Mouse (Mus musculus) neural tube, embryonic 15.5 days (tissue): Measurements from ENCODE around the gene Pcca. TPM values are rescaled to one million over a fixed set of nuclear protein-coding genes. Genes with fewer than 3 reads are reported as not detected.
A peak's percentile ranks its signal among the peaks of the same experiment; 100 is the strongest.

Experiments used
- ATAC-seq: fragments of 200-750 bp; cut with Nextera tagmentation; 2 replicates; pipeline ENCODE4 v1.8.0; 2017; ENCODE audit warnings: mild to moderate bottlenecking, moderate TSS enrichment, moderate library complexity; ENCODE audit not compliant: low FRiP score
- H3K27ac ChIP-seq: fragments of 300-500 bp; sonication (generic); replicated peaks from 2 replicates; pipeline ENCODE4 v1.5.1; 2015; ENCODE audit warnings: mild to moderate bottlenecking, inconsistent platforms
- H3K27me3 ChIP-seq: fragments of 300-500 bp; sonication (generic); replicated peaks from 2 replicates; pipeline ENCODE4 v1.6.1; 2015; ENCODE audit warnings: inconsistent platforms
- H3K36me3 ChIP-seq: fragments of 300-500 bp; sonication (generic); 2 replicates; pipeline ENCODE4 v1.6.1; 2015; ENCODE audit warnings: inconsistent platforms
- H3K4me1 ChIP-seq: fragments of 300-500 bp; sonication (generic); 2 replicates; pipeline ENCODE4 v1.6.1; 2015; ENCODE audit warnings: inconsistent platforms
- H3K4me2 ChIP-seq: fragments of 300-500 bp; sonication (generic); 2 replicates; pipeline ENCODE4 v1.6.1; 2015; ENCODE audit warnings: inconsistent platforms, mild to moderate bottlenecking, moderate library complexity
- H3K4me3 ChIP-seq: fragments of 300-500 bp; sonication (generic); replicated peaks from 2 replicates; pipeline ENCODE4 v1.5.1; 2015; ENCODE audit warnings: mild to moderate bottlenecking, inconsistent platforms
- H3K9ac ChIP-seq: fragments of 300-500 bp; sonication (generic); replicated peaks from 2 replicates; pipeline ENCODE4 v1.6.1; 2015; ENCODE audit warnings: mild to moderate bottlenecking, inconsistent platforms
- H3K9me3 ChIP-seq: fragments of 300-500 bp; sonication (generic); replicated peaks from 2 replicates; pipeline ENCODE4 v1.6.1; 2016; ENCODE audit warnings: inconsistent platforms
- WGBS: fragments of 180-500 bp; shearing (Covaris S2); methylation state at CpG from one replicate; pipeline ENCODE4 v1.1.7; 2015; ENCODE audit warnings: mixed read lengths; 5-methylcytosine and 5-hydroxymethylcytosine counted together
- polyA plus RNA-seq: library from polyadenylated mRNA; unstranded; fragments of >200 nt; fragmentation: Nextera tagmentation; extraction: Ambion mirVana; gene quantifications from 2 replicates; pipeline ENCODE4 v1.2.1, GENCODE M21; 2015

Pcca gene
- polyA plus RNA-seq, 1 experiment from 2014 or later: 27.5 TPM

- ATAC-seq: no peak
- H3K27me3 ChIP-seq: no peaks in the 10 kb centered on the region
- no peaks in the 10 kb centered on the region for H3K9me3 ChIP-seq
- H3K4me2 ChIP-seq: no peak overlapping the region
- H3K9ac ChIP-seq: no peak overlapping the region
- H3K4me1 ChIP-seq: no peaks in the 10 kb centered on the region
- H3K36me3 ChIP-seq: no peaks in the 10 kb centered on the region
- WGBS: 87% methylated on average over 3 of the region's 3 CpGs
- H3K4me3 ChIP-seq: no peak overlapping the region
- no peak overlapping the region for H3K27ac ChIP-seq
These were observed 141.5 kb downstream of the Pcca start for GRCm38 (mm10) chr14:122675661-122676060.

DNA sequence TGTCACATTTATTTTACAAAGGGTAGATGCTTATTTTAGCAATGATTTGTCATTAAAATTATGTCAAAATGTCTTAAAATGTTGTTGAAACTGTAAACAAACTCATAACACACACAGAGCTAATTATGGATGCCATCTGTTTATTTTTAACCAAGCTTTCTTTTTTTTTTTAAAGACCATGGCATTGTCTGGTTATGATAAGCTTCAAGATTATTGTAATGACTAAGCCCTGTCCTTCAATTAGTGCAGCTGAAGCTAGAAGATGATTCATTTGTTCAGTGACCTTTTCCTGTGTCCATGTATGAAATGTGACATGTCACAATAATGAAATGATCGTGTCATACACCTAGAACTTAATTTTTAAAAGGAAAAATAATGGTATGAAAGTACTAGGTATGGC, 149.5 kb downstream of the Pcca start:
- Histone ChIP-seq H3K27me3 (no peaks in the 10 kb centered on the region), H3K36me3 (no peaks in the 10 kb centered on the region), H3K4me2 (no peak overlapping the region), H3K9ac (no peak overlapping the region), H3K9me3 (no peaks in the 10 kb centered on the region), H3K4me3 (no peak overlapping the region), H3K4me1 (peaks cover 9% of the 10 kb centered on the region), H3K27ac (no peak overlapping the region)
- whole genome bisulfite sequencing: 94% methylated on average over 1 of the region's 1 CpGs
- ATAC-seq: no peak

GRCm38 (mm10) chr14:122684250-122684649, 150.1 kb downstream of the Pcca start:
- no peak overlapping the region for H3K4me2 ChIP-seq
- 59% methylated on average over 4 of the region's 4 CpGs for WGBS
- ATAC-seq: peak; percentile 24; the same call in 1 of the 2 replicates
- H3K36me3 ChIP-seq: no peaks in the 10 kb centered on the region
- H3K27ac ChIP-seq: peak overlapping the region; percentile 51
- H3K4me3 ChIP-seq: no peak overlapping the region
- no peaks in the 10 kb centered on the region for H3K9me3 ChIP-seq
- H3K27me3 ChIP-seq: no peaks in the 10 kb centered on the region
- no peak overlapping the region for H3K9ac ChIP-seq
- H3K4me1 ChIP-seq: peaks cover 9% of the 10 kb centered on the region

DNA sequence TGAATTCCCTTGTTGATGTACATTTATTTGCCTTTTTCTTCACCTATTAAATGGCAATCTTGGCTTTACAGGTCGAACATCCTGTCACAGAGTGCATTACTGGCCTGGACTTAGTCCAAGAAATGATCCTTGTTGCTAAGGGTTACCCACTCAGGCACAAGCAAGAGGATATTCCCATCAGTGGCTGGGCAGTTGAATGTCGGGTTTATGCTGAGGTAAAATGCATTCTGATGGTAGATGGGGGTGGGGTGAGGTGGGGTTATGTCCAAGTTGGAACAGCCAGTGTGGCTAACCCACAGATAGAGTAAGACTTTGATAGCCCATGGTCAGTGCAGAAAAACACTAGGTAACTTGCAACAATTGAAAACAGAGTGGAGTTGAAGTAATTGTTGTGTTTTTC, 150.7 kb downstream of the Pcca start:
- 30% methylated on average over 2 of the region's 2 CpGs for WGBS
- H3K27ac ChIP-seq: no peak overlapping the region
- no peak overlapping the region for H3K4me2 ChIP-seq
- H3K4me1 ChIP-seq: peaks cover 9% of the 10 kb centered on the region
- H3K4me3 ChIP-seq: no peak overlapping the region
- peak; percentile 65 for ATAC-seq
- no peaks in the 10 kb centered on the region for H3K27me3 ChIP-seq
- H3K9ac ChIP-seq: no peak overlapping the region
- no peaks in the 10 kb centered on the region for H3K9me3 ChIP-seq
- H3K36me3 ChIP-seq: no peaks in the 10 kb centered on the region

DNA sequence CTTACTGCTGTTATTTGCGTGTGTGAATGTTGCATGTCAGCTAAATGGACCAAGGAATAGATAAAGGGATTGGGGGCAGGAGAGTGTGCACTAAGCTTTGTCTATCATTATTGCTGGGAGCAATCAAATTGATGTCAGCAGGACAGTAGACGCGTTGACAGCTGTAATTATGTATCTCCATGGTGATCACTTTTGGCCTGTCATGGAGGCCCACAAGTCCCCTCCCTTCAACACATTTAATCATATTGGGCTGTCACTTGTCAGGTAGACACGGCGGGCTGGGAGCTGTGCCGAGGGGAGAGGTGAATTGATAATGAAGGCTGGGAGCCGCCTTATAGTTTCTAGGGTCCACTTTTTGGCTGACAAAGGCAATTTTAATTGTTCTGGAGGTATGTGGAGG, 153.3 kb downstream of the Pcca start:
- no peak overlapping the region for H3K4me2 ChIP-seq
- H3K36me3 ChIP-seq: 0 out of 2 replicates have a peak, but pooled peaks cover 4% of the 10 kb centered on the region
- no peak overlapping the region for H3K4me3 ChIP-seq

DNA sequence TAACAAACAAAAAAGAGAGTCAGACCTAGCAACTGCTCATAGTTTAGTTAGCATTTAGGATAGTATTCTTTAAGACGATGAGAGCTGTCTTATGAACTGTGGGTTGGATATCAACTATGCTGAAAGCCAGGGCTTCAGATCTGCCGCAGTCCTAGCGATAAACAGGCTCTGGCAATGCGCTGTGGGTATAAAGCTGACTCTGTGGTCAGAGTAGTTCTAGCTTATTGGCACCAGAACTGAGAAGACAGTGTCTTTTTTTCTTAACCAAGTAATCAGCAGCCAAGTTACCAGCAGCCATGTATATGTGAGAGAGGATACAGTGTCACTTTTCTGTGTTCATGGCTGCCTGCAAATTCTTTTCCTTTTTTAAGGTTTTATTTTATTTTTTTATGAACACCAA, 154.3 kb downstream of the Pcca start:
- no peak for ATAC-seq
- H3K27me3 ChIP-seq: no peaks in the 10 kb centered on the region

More for the DNA sequence above, 153.3 kb downstream of the Pcca start:
- Histone ChIP-seq H3K9me3 (no peaks in the 10 kb centered on the region), H3K27ac (no peak overlapping the region), H3K4me1 (peaks cover 9% of the 10 kb centered on the region), H3K27me3 (no peaks in the 10 kb centered on the region), H3K9ac (no peak overlapping the region)
- WGBS: 75% methylated on average over 7 of the region's 7 CpGs
- no peak for ATAC-seq

DNA sequence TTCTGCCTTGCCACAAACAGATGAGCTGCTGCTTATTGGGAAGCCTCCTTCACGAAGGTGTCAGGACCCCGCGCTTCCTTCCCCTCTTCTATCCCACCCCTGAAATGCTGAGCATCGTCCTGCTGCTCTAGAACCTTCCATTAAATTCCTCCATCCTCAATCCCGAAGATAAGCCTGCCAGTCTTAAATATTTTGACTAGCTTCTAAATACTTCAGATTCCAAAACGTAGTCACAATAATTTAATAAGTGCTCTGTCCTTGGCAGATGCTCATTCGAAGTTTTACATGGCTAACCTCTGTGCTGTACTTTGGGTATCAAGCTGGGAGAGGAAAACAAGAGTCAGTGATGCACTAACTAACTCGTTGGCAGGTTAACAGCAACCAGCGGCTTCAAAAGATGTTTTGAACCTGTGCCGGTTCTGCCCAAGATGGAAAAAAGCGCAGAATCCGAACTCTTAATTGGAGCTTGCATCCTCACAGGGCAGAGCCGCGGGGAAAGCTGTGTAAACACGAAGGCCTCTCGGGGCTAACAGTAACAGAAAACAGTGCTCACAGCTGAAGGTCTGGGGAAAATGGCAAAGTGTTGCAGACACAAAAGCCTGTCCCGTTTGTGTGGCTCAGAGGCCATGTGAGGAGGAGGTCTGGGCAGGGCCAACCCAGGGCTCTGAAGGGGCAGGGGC, 155.2 kb downstream of the Pcca start:
- H3K36me3 ChIP-seq: 0 out of 2 replicates have a peak, but pooled peaks cover 7% of the 10 kb centered on the region
- no peak overlapping the region for H3K27ac ChIP-seq
- peaks cover 6% of the 10 kb centered on the region for H3K4me1 ChIP-seq
- no peaks in the 10 kb centered on the region for H3K27me3 ChIP-seq
- ATAC-seq: no peak
- H3K4me2 ChIP-seq: no peak overlapping the region
- no peaks in the 10 kb centered on the region for H3K9me3 ChIP-seq
- H3K9ac ChIP-seq: no peak overlapping the region
- 73% methylated on average over 17 of the region's 17 CpGs for WGBS
- no peak overlapping the region for H3K4me3 ChIP-seq

More for the DNA sequence above, 154.3 kb downstream of the Pcca start:
- Histone ChIP-seq H3K9me3 (no peaks in the 10 kb centered on the region), H3K27ac (no peak overlapping the region), H3K9ac (no peak overlapping the region), H3K4me1 (peaks cover 9% of the 10 kb centered on the region), H3K4me2 (no peak overlapping the region), H3K4me3 (no peak overlapping the region), H3K36me3 (0 out of 2 replicates have a peak, but pooled peaks cover 7% of the 10 kb centered on the region)
- WGBS: 96% methylated on average over 4 of the region's 4 CpGs

DNA sequence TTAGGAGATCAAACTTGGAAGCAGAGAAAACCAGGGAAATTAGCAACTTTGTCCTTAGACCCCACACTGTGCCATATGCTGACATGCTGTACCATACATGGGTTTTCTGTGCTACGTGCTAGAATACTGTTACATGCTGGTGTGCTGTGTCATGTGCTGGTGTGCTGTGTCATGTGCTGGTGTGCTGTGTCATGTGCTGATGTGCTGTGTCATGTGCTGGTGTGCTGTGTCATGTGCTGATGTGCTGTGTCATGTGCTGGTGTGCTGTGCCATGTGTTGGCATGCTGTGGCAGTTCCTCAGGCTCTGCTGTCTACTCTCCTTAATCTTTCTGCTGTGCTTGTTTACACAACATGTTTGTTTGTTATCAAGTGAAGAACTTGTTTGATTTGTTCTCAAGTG, 157.4 kb downstream of the Pcca start:
- Histone ChIP-seq H3K27ac (no peak overlapping the region), H3K9ac (no peak overlapping the region), H3K4me2 (no peak overlapping the region), H3K4me1 (no peaks in the 10 kb centered on the region), H3K4me3 (no peak overlapping the region), H3K36me3 (0 out of 2 replicates have a peak, but pooled peaks cover 7% of the 10 kb centered on the region), H3K9me3 (no peaks in the 10 kb centered on the region), H3K27me3 (no peaks in the 10 kb centered on the region)
- 94% methylated on average over 1 of the region's 1 CpGs for WGBS
- ATAC-seq: no peak

DNA sequence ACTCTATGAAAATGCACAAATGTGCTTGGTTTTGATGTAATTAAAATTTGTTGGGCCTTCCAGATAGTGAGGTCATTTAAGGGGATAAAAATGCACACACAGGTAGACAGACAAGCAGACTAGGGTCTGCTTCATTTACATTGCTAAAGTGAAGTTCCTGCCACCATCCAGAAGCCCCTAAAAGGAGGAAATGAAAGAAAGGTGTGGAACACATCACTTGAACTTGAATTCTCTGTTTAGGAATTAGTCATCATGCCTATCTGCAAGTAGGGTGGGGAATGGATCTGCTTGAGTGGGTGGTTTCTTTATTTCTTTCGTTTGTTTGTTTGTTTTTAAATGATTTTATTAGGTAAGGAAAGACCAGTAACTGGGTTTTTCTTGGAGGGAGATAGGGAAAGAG, 166.2 kb downstream of the Pcca start:
- Histone ChIP-seq H3K4me2 (no peak overlapping the region), H3K27ac (no peak overlapping the region), H3K9ac (no peak overlapping the region), H3K4me1 (no peaks in the 10 kb centered on the region), H3K36me3 (no peaks in the 10 kb centered on the region), H3K4me3 (no peak overlapping the region), H3K9me3 (no peaks in the 10 kb centered on the region), H3K27me3 (no peaks in the 10 kb centered on the region)
- 90% methylated on average over 1 of the region's 1 CpGs for WGBS
- ATAC-seq: no peak

GRCm38 (mm10) chr14:122713793-122714192, 179.7 kb downstream of the Pcca start:
- H3K4me1 ChIP-seq: no peaks in the 10 kb centered on the region
- no peak overlapping the region for H3K27ac ChIP-seq
- H3K9me3 ChIP-seq: no peaks in the 10 kb centered on the region
- 96% methylated on average over 5 of the region's 5 CpGs for WGBS
- H3K4me2 ChIP-seq: no peak overlapping the region
- no peak for ATAC-seq
- no peak overlapping the region for H3K9ac ChIP-seq
- H3K27me3 ChIP-seq: no peaks in the 10 kb centered on the region
- no peaks in the 10 kb centered on the region for H3K36me3 ChIP-seq
- no peak overlapping the region for H3K4me3 ChIP-seq

- no peak for ATAC-seq
These were observed 180.8 kb downstream of the Pcca start for GRCm38 (mm10) chr14:122714911-122715310.

GRCm38 (mm10) chr14:122716057-122716456, 181.9 kb downstream of the Pcca start:
- no peak overlapping the region for H3K9ac ChIP-seq
- H3K4me3 ChIP-seq: no peak overlapping the region
- no peaks in the 10 kb centered on the region for H3K27me3 ChIP-seq
- no peaks in the 10 kb centered on the region for H3K9me3 ChIP-seq
- no peak for ATAC-seq
- H3K36me3 ChIP-seq: no peaks in the 10 kb centered on the region
- H3K27ac ChIP-seq: no peak overlapping the region
- 0 out of 2 replicates have a peak, but pooled peaks cover 11% of the 10 kb centered on the region for H3K4me1 ChIP-seq
- no peak overlapping the region for H3K4me2 ChIP-seq

More at GRCm38 (mm10) chr14:122714911-122715310, 180.8 kb downstream of the Pcca start:
- no peak overlapping the region for H3K4me3 ChIP-seq
- H3K9ac ChIP-seq: no peak overlapping the region
- H3K27me3 ChIP-seq: no peaks in the 10 kb centered on the region
- no peak overlapping the region for H3K4me2 ChIP-seq
- H3K27ac ChIP-seq: no peak overlapping the region
- 76% methylated on average over 1 of the region's 1 CpGs for WGBS
- H3K9me3 ChIP-seq: no peaks in the 10 kb centered on the region
- 0 out of 2 replicates have a peak, but pooled peaks cover 2% of the 10 kb centered on the region for H3K4me1 ChIP-seq
- H3K36me3 ChIP-seq: no peaks in the 10 kb centered on the region
